Mouse (Mus musculus): ENCODE measurements around the gene Trmt44.

- TF ChIP-seq MAX (IDR thresholded peaks at IDR 0.05) (no peak), CTCF (IDR thresholded peaks at IDR 0.05; ENCODE audit: control insufficient read depth, insufficient read depth, insufficient read length) (no peak), MYOD1 (IDR thresholded peaks at IDR 0.05; ENCODE audit: control insufficient read depth, insufficient read length, low read depth) (no peak), MYOG (IDR thresholded peaks at IDR 0.05; ENCODE audit: control insufficient read depth, extremely low read depth, insufficient read length) (no peak)
Measured at GRCm38 (mm10) chr5:35566632-35567031, 8.2 kb downstream of the Trmt44 start.

All from C2C12 (cell line).